Mouse (Mus musculus) cortical plate, adult 2 months (tissue): ENCODE measurements around the gene Rims3.

Experiments used
- CTCF ChIP-seq: fragments of 200-500 bp; IDR thresholded peaks from 2 replicates; pipeline ENCODE4 v1.5.1; 2011; ENCODE audit warnings: mild to moderate bottlenecking, control low read depth, low read length; ENCODE audit not compliant: insufficient read depth; ENCODE audit errors: extremely low read depth
- POLR2A ChIP-seq: fragments of 200-500 bp; IDR thresholded peaks from 2 replicates; pipeline ENCODE4 v1.6.1; 2011; ENCODE audit warnings: mild to moderate bottlenecking, low read length, control low read depth; ENCODE audit not compliant: insufficient read depth; ENCODE audit errors: extremely low read depth

DNA sequence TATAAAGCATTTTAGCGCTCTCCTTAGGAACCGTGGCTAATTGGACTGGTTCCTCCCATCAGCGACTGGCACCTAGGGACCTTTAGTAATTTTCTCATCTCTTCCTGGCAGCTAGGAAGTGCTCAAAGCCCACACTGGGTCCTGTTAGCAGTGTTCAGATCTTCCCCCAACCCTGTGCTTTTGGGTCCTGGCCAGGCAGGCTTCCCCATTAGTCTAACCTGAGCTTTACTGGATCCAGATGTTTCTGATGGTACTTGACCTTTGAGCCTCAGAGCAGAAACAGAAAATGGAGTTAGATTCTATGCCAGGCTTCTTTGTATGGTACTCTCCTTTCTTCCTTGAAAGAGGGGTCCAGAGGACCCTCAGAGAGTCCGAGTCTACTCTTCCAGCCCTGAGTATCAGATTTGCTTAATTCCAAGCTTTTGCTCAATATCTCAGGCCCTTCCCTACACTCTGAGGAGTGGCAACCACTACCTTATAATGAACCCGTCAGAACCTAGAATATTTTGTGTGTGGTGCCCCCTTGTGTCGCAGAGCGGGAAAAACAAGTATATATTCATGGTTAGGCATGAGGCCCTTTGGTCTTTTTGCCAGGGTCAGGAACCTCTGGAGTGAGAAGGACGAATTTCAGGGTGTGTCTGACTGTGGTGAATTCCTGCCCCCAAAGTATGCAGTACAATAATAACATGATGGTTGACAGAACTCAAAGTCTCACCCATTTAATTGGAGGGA is 32.9 kb downstream of the Rims3 start:
- peak; percentile 58 for TF ChIP-seq CTCF
- TF ChIP-seq POLR2A = no peak
